Mouse (Mus musculus) hematopoietic stem cell, adult 5-6 weeks (primary cell): ENCODE measurements at regions not wholly inside any gene's neighbourhood (a gene's known extent, or its start where the extent isn't known, plus 50 kb on each side); places are given as distances from the start of the nearest gene placed in this dataset.

Experiments
- ATAC-seq, 2 experiments: fragments of 125-278 bp in 1 of 2; replicated peaks in 1 of 2; 2 replicates each; pipeline ENCODE4 v1.8.0; 2016 to 2017; ENCODE audit warnings: inconsistent platforms in 2 of 2, mild to moderate bottlenecking in 2 of 2, moderate number of reproducible peaks in 2 of 2, low read depth in 1 of 2, moderate TSS enrichment in 1 of 2; ENCODE audit not compliant: low FRiP score in 2 of 2, poor library complexity in 2 of 2, severe bottlenecking in 2 of 2, insufficient read depth in 1 of 2, low TSS enrichment in 1 of 2

DNA sequence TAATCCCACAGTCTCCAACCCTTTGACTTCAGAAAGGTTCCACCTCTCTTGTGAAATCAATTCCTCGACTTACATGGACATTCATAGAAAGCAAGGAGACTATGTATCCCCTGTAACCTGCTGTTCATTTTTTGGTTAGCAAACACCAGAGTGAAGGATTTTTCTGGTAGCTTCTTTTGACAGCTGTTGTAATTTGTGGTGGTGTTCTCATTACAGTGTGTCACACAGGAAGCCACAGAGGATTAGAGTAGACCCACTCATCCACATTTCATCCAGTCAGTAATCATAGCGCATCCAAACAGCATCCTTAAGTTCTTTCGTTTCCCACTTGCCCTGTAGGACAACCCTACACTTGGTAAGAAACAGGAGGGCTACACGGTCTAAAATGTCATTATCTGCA, 443.1 kb downstream of the Efna5 start:
- ATAC-seq, result no peak

DNA sequence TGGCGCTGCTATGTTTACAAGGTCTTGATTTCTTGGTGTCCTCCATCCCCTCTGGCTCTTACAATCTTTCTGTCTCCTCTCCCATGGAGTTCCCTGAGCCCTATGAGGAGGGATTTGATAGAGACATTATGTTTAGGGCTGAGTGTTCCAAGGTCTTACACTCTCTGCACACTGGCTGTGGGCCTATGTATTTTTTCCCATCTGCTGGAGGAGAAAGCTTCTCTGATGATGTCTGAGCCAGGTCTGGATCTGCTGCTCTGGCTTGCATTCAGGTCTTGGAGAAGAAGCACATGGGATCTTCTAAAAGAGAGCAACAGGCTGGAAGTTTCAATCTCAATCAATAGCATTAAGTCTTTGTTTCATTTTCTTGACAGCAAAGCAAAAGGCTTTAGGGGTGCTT, 445.1 kb downstream of the Efna5 start:
- ATAC-seq, result no peak

DNA sequence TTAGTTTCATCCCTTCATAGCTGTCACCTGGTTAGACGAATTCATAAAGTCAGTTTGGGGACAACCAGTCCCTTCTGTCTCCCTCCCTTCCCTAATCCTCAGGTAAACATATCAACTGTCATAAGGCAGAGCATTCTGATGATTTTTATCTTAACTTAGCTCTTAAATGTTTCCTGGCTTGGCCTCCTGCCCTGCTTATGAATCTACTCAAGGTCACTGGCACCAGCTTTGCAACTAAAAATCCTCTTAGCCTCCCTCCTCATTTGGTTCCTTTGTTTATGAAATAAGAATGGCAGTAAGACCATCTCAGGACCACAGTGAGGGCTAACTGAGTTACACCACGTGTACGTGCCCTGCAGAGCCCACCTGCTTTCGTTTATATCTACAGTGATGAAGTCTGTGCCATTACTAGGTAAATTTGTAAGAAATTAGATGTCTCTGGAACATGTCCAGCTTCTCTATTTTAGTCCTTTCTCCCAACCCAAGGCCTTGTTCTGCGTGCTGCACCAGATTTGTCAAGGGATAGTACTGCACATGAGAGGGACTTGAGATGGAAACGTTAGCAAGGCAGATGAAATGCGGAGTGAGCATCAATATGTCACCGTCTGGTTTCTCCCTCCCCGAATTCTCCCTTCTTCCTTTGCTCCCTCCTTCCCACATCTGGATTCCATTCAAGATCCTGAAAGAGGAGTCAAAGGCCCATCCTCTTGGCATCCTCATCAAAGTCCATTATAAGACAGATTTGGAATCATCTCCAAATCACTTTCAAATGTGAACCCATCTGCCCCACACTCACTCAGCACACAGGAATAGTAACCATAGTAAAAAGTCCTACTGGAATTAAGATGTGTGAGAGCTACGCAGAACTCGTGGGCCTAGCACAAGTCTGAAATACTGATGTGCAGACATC, 457.4 kb downstream of the Efna5 start:
- ATAC-seq, result no peak

DNA sequence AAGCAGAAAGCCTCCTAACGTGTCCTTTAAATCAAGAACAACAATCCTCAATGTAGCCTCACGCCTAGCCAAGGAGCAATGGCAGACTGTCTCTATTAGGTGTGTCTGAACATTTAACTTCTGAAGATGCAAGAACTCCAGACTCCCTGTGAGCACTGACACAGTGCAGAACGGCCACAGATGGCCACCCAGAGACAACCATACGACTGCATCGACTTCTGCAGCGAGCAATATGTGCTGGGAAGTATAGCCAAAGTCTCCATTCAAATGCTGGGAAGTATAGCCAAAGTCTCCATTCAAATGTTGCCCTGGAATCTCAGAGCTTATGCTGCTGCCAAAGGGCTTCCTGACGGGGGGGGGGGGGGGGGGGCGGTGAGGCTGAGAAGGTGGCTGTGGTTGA, 463.5 kb downstream of the Efna5 start:
- no peak for ATAC-seq

DNA sequence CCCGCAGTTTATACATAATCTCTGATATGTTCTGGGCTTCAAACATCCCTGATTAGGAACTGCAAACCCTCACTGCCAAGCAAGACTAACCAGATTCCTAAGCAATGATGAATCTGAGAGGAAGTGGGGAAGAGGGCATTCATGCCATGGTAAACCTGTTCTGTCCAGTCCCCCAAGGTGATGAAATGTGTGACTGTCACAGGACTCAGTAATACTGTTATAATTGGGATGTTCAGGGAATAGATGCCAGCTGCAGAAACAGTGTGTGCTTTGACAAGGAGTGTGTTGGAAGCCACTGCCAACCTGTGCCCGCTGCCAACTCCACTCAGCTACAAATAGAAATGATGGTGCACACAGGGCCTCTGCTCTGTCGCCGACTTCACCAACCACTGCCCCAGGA, 466.0 kb downstream of the Efna5 start:
- no peak for ATAC-seq

DNA sequence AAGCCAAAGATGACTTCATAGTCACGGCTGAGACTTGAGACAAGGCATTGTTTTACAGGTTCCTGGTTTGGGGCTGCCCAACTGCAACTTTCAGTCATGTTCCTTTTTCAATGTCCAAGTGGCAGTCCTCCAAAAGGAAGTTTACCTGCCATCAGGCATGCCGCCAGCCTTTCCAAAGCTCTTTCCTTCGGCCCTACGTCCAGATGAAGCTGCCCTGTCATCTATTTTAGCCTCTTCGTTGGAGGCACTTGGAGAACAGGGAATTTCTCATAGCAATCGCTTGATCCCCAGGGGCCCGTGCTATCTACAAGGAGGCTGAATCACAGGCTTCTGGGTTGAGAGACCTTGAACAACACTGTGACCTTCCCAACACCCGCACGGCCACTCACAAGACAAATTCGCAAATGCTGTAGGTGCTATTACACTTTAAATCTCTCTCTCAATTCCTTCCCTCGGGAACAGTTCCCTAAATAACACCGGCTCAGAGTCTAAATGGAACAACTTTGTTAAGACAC, 468.4 kb downstream of the Efna5 start:
- no peak for ATAC-seq

DNA sequence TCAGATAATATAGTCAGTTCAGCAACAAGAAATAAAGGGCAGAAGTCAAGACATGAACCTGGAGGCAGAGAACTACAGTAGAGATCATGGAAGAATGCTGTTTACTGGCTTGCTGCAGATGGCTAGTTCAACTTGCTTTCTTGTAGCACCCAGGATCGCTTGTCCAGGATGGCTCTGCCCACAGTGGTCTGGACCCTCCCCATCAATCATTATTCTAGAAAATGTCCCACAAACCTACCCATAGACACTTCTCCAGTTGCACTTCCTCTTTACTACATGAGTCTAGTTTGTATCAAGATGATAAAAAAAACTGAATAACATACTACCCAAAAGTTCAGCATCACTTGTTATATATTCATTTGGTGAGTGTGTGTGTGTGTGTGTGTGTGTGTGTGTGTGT, 477.4 kb downstream of the Efna5 start:
- peak in 1 of 2 experiments; percentile 39; a peak in 1 of 4 replicates for ATAC-seq

DNA sequence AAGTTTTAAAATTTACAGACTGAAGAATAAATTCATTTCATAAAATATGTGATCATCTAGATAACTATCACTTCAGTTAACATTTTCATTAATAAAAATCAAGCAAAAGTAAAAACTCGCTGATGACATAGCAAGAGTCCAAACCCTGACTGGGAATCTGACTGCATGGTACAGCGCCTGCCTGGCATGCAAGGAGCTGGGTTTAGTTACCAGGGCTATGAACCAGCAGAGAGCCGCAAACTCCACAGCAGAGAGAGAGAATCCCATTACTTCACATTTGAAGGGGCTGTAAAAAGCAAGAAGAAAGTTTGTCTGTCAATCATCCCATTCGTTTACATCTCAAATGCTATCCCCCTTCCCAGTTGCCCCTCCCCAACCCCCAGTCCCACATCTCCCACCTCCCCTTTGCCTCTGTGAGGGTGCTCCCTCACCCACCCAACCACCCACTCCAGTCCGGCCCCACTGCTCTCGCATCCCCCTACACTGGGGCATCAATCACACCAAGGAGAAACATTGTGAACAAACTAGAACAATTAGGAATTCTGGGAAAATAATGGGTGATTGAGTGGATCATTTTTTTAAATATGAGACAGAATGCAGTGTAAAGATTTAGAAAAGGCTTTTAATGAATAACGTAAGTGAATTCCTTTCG, 487.6 kb downstream of the Efna5 start:
- ATAC-seq, result no peak

DNA sequence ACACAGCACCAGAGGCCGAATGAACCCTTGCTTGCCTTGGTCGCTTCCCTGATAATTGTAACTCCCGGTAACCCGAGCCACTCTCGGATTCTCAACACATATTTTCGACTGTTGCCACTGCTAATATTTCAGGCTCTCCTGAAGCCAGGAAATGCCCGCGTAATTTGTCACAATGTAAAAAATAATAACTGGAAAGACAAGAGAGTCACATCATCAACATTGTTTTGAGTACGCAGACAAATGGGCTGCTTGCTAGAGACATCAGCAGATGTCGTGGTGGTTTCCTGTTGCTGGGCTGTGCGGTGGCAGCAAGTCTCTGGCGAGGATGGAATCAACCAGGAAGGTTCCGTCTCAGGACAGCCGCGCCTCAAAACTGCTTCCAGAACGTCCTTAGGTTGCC, 497.1 kb downstream of the Efna5 start:
- ATAC-seq, result no peak

DNA sequence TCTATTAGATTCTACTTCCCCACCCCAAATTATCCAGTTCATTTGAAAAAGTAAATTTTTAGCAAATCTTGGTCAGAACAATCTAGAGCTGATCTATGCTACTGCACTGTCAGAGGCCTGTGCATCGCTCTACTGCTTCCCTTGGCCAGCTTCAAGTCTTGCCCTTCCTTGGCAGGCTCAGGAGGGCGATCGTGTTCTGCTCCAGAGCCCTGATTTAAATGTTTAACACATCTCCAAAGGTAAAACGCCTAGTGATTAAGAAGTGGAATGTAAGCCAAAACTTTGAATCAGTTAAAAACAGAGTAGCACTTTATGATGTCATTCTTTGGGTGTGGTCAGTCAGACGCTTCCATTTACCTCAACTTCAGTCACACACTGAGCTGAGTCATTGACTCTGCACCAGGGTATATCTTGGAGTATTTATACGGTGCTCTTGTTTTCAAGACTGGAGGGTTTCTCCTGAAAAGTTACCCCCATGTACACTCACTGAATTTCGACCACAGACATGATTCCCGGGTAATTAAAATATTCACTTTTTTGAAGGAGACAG, 502.2 kb downstream of the Efna5 start:
- ATAC-seq, result no peak

DNA sequence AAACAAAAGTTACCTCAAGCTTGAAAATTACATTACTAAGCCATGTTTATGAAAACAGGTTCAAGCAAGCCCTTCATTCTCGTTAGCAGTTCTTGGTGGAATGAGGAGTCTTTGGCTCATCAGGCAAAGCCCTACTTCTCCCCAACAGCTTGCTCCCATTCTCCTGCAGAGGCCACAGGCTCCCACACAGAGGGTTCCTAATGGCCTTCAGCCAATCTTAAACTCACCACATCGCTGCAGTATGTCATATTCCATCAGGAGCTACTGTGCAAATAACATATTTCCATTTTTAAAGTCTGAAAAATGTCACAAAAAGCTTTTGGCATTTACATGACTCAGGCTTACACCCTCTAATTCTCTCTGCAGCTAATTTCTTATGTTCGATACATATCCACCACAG, 512.0 kb downstream of the Efna5 start:
- ATAC-seq, result no peak

DNA sequence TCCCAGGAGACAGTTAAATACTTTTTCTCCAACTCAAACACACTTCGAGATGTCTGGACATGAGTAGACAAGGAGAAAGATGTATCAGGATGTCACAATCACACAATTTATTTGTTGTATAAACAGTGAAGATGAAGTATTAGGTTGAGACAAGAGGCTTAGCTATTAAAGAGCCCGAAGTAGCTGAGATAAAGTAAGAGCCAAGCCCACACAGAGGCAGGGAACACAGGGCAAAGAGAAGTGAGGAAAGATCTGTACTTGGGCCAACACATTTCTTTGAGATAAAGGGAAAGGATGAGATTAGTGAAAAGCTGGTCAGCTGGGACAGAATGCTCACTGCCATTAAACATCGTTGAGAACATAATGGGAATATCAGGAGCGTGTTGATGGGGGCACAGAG, 513.2 kb downstream of the Efna5 start:
- no peak for ATAC-seq

DNA sequence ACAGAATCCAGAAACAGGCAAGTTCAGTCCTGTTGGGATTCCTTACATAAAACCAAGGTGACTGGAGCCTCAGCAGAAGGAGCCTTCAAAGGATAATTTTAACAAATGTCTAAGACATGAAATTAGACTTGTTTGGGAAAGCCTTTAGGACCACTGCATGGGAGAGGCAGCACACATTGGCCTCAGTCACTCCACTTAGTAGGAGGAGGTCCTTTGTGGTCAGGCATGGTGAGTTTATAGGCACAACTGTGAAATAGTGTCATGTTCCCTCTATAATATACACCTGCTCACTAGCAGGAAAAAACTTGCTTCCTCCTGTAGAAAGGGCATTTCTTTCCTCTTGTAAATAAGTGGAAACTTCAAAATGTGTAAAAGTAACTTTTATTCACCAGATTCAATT, 522.8 kb downstream of the Efna5 start:
- ATAC-seq, result no peak

DNA sequence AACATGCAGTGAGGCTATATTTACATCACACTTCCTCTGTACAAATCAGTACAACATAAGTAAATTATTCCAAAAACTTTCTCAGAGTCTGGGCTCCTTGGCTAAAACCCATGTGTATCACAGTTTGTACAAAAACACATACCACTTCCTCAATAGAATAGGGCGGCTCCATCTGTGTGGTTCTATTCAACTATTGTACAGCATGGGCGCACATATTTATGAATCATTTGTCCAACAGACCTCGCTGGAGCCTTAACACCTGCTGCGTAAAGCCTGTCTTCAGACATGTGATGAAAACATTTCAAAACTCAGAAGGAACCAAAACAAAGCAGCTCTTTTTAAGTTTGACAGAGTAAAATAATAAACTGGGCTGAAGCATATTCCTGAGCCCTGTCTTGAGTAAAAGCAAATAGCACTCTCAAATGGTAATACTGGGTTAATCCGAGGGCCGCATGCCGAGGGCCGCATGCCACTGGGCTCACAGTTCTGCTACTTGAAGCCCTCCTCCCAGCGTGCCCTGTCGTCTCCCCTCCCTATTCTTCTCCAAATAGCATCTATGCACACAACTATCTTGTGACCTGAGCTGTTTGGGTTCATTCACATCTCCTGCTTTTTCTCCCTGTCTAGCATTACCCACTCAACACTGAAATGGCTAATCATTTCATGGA, 543.1 kb downstream of the Efna5 start:
- ATAC-seq, result no peak

DNA sequence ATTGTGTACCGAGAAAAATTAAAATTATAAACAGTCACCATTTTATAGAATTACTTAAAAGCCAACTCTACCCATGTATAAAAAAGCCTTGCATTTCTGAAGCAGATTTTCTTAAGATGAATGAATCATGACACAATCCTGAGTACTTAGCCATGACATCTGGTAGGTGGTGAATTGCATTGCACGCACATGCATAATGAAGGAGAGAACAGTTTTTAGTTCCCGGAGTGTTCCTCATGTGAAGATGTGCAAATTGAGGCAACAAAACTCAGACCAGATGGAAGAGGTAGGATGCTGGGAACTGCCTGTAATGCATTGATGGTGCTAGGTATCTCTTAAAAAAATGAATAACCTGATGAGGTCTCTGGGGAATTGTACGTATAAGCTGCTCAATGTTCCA, 550.9 kb downstream of the Efna5 start:
- ATAC-seq, result no peak

DNA sequence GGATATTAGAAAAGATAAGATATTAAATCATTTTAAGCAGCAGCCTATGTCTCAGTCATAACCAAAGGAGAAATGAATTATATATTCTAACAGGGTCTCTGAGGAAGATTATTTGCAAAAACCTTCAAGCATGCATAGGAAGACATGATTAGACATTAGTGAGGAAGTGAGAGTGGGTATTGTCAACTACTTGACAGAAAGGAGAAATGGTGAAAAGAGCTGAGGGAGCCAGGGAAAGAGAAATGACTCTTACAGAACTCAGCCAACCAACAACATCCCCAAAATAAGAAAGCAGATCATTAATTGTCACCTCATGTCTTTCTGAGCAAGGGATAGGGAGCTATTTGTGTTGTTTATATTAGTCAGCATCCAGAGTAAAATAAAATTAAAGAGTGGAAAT, 554.3 kb downstream of the Efna5 start:
- no peak for ATAC-seq

DNA sequence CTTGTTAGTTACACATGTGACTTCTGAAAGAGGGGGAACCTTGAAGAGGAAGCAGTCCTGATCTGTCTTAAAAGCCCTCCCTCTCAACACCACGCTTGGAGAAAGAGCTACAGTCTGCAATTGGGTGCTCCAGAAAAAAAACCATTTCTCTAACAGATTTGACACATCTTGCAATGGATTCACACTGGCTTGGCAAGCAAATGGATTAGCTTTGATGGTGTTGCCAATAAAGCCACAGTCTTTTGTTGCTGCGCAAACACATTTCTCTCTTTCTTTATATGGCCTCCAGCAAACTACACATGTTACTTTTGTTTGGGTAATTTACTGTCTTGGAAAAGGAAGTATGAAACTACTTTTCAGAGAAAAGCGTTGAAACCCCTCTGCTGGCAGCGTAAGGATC, 562.1 kb downstream of the Efna5 start:
- ATAC-seq, result no peak

DNA sequence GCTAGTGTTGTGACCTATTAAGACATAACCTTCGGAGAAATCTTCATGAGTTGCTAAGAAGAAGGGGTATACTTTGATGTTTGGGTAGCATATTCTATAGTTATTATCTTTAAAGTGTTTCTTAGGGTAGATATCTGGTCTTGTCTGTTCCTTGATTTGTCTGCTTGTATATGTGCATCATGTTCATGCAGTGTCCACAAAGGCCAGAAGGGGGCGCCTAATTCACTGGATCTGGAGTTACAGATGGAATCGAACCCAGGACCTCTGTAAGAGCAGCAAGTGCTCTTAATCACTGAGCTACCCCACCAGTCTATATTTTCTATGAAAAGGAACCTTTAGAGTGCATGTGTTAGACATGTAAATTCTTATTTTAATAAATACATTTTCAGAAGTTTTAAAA, 571.1 kb downstream of the Efna5 start:
- ATAC-seq, result no peak
